Mouse (Mus musculus) kidney, postnatal 14 days (tissue): ENCODE data around the gene Epha1.

ENCODE experiments used
- DNase-seq: peaks from one replicate; pipeline ENCODE4 v3.0.0; 2022; ENCODE audit warnings: mixed read lengths

Epha1 gene

GRCm38 (mm10) chr6:42353180-42353579, 19.9 kb downstream of the Epha1 start:
- no peak for DNase-seq

GRCm38 (mm10) chr6:42352486-42352846, 20.6 kb downstream of the Epha1 start:
- no peak for DNase-seq

GRCm38 (mm10) chr6:42351776-42352485, 21.1 kb downstream of the Epha1 start:
- no peak for DNase-seq

- no peak for DNase-seq
Measured at GRCm38 (mm10) chr6:42350968-42351775, 21.9 kb downstream of the Epha1 start.

GRCm38 (mm10) chr6:42350021-42350967, 22.8 kb downstream of the Epha1 start:
- peak; percentile 93 for DNase-seq

GRCm38 (mm10) chr6:42349426-42350020, 23.5 kb downstream of the Epha1 start, which contains the start of gene Zyx:
Gene Zyx, plus strand, starts transcription at chr6:42349630.
- peak; percentile 95 for DNase-seq

- peak; percentile 79 for DNase-seq
Measured at GRCm38 (mm10) chr6:42349006-42349425, 24.1 kb downstream of the Epha1 start.

GRCm38 (mm10) chr6:42348281-42349005, 24.6 kb downstream of the Epha1 start:
- DNase-seq: no peak

- DNase-seq: no peak
Measured at GRCm38 (mm10) chr6:42344255-42344654, 28.8 kb downstream of the Epha1 start.

- DNase-seq: no peak
Measured at GRCm38 (mm10) chr6:42343361-42344120, 29.5 kb downstream of the Epha1 start.

GRCm38 (mm10) chr6:42342171-42342570, 30.9 kb downstream of the Epha1 start:
- no peak for DNase-seq

- DNase-seq: no peak
Measured at GRCm38 (mm10) chr6:42339981-42340380, 33.1 kb downstream of the Epha1 start.

- no peak for DNase-seq
Measured at GRCm38 (mm10) chr6:42339189-42339588, 33.9 kb downstream of the Epha1 start.

GRCm38 (mm10) chr6:42330946-42331345, 42.1 kb downstream of the Epha1 start:
- DNase-seq: peak; percentile 11

GRCm38 (mm10) chr6:42330216-42330615, 42.9 kb downstream of the Epha1 start:
- no peak for DNase-seq

GRCm38 (mm10) chr6:42328757-42329156, 44.3 kb downstream of the Epha1 start:
- DNase-seq: no peak

GRCm38 (mm10) chr6:42326509-42326908, 46.6 kb downstream of the Epha1 start:
- no peak for DNase-seq

- peak; percentile 69 for DNase-seq
Measured at GRCm38 (mm10) chr6:42325268-42325609, 47.8 kb downstream of the Epha1 start.

GRCm38 (mm10) chr6:42324482-42325267, 48.4 kb downstream of the Epha1 start, which contains the start of gene Fam131b:
Gene Fam131b, minus strand, starts transcription at chr6:42324643.
- DNase-seq: peak; percentile 25

GRCm38 (mm10) chr6:42324067-42324481, 49.0 kb downstream of the Epha1 start:
- DNase-seq: peak; percentile 5
